Mouse (Mus musculus) embryonic facial prominence, embryonic 11.5 days (tissue): ENCODE data around the gene Cfap73. TPM values are rescaled to one million over a fixed set of nuclear protein-coding genes. Genes with fewer than 3 reads are reported as not detected.

Source experiments
- ATAC-seq: fragments of 200-750 bp; cut with Nextera tagmentation; replicated peaks from 2 replicates; pipeline ENCODE4 v1.8.0; 2017; ENCODE audit warnings: low read depth; ENCODE audit not compliant: insufficient number of reproducible peaks, low FRiP score, low TSS enrichment
- DNase-seq: peaks from one replicate; pipeline ENCODE4 v3.0.0-alpha.2; 2015; ENCODE audit warnings: low spot score
- H3K27ac ChIP-seq: fragments of 300-500 bp; sonication (generic); replicated peaks from 2 replicates; pipeline ENCODE4 v1.5.1; 2014; ENCODE audit warnings: mild to moderate bottlenecking, low read depth, low read length, control low read depth
- H3K27me3 ChIP-seq: fragments of 300-500 bp; sonication (generic); 2 replicates; pipeline ENCODE4 v1.6.1; 2014; ENCODE audit warnings: mild to moderate bottlenecking, low read length, moderate library complexity, mixed read lengths; ENCODE audit not compliant: control insufficient read depth, insufficient read depth
- H3K36me3 ChIP-seq: fragments of 300-500 bp; sonication (generic); replicated peaks from 2 replicates; pipeline ENCODE4 v1.6.1; 2014; ENCODE audit warnings: low read depth, mild to moderate bottlenecking, low read length, moderate library complexity, mixed read lengths; ENCODE audit not compliant: control insufficient read depth, insufficient read depth
- H3K4me1 ChIP-seq: fragments of 300-500 bp; sonication (generic); 2 replicates; pipeline ENCODE4 v1.6.1; 2014; ENCODE audit warnings: low read length, mixed read lengths; ENCODE audit not compliant: control insufficient read depth, insufficient read depth
- H3K4me2 ChIP-seq: fragments of 300-500 bp; sonication (generic); 2 replicates; pipeline ENCODE4 v1.6.1; 2014; ENCODE audit warnings: low read depth, mild to moderate bottlenecking, control low read depth, low read length, moderate library complexity
- H3K4me3 ChIP-seq: fragments of 300-500 bp; sonication (generic); 2 replicates; pipeline ENCODE4 v1.5.1; 2014; ENCODE audit warnings: low read depth, low read length, control low read depth
- H3K9ac ChIP-seq: fragments of 300-500 bp; sonication (generic); replicated peaks from 2 replicates; pipeline ENCODE4 v1.6.1; 2014; ENCODE audit warnings: mild to moderate bottlenecking, control low read depth, low read length
- H3K9me3 ChIP-seq: fragments of 300-500 bp; sonication (generic); replicated peaks from 2 replicates; pipeline ENCODE4 v1.6.1; 2016; ENCODE audit warnings: mild to moderate bottlenecking, low read length, inconsistent platforms, mixed read lengths; ENCODE audit not compliant: control insufficient read depth
- WGBS: fragments of 180-500 bp; shearing (Covaris S2); extraction: QIAGEN DNeasy Blood & Tissue Kit; methylation state at CpG from one replicate; pipeline ENCODE4 v1.1.7; 2014; 5-methylcytosine and 5-hydroxymethylcytosine counted together
- polyA plus RNA-seq: library from polyadenylated mRNA; unstranded; fragments of >200 nt; fragmentation: Nextera tagmentation; extraction: Ambion mirVana; gene quantifications from 2 replicates; pipeline ENCODE4 v1.2.1, GENCODE M21; 2014

The Cfap73 gene
- polyA plus RNA-seq, 1 experiment from 2014 or later = not detected

- Histone ChIP-seq H3K4me2 (no peak overlapping the region), H3K4me1 (peaks cover 3% of the 10 kb centered on the region), H3K9ac (no peak overlapping the region), H3K9me3 (no peaks in the 10 kb centered on the region), H3K27me3 (no peaks in the 10 kb centered on the region), H3K4me3 (no peak overlapping the region), H3K36me3 (peaks cover 7% of the 10 kb centered on the region), H3K27ac (no peak overlapping the region)
- DNase-seq = peak; percentile 45
- 97% methylated on average over 4 of the region's 4 CpGs for WGBS
- ATAC-seq = no peak
Observed at GRCm38 (mm10) chr5:120615903-120616302, 18.1 kb downstream of the Cfap73 start.

GRCm38 (mm10) chr5:120612822-120613604, 21.0 kb downstream of the Cfap73 start:
- peaks cover 3% of the 10 kb centered on the region for H3K4me1 ChIP-seq
- no peaks in the 10 kb centered on the region; the same call in none of the 2 replicates for H3K36me3 ChIP-seq
- H3K27me3 ChIP-seq = no peaks in the 10 kb centered on the region
- peak; percentile 88 for ATAC-seq
- peak overlapping the region; percentile 79 for H3K4me2 ChIP-seq
- DNase-seq = peak; percentile 100
- peak overlapping the region; percentile 67 for H3K9ac ChIP-seq
- under 1% methylated on average over 69 of the region's 69 CpGs for WGBS
- peak overlapping the region; percentile 75 for H3K4me3 ChIP-seq
- H3K27ac ChIP-seq = no peak overlapping the region; the same call in 1 of the 2 replicates
- no peaks in the 10 kb centered on the region for H3K9me3 ChIP-seq

- peak; percentile 96 for DNase-seq
- H3K4me1 ChIP-seq = peaks cover 3% of the 10 kb centered on the region
- peak within 1 kb of the TSS; percentile 75 for H3K4me3 ChIP-seq
- no peaks in the 10 kb centered on the region for H3K9me3 ChIP-seq
- peak within 1 kb of the TSS; percentile 79 for H3K4me2 ChIP-seq
- H3K27me3 ChIP-seq = no peaks in the 10 kb centered on the region
- peak; percentile 76 for ATAC-seq
- WGBS = under 1% methylated on average over 22 of the region's 22 CpGs
- peak within 1 kb of the TSS; percentile 1; the same call in 1 of the 2 replicates for H3K27ac ChIP-seq
- H3K9ac ChIP-seq = peak within 1 kb of the TSS; percentile 67
- H3K36me3 ChIP-seq = no peaks in the 10 kb centered on the region; the same call in none of the 2 replicates
Observed at GRCm38 (mm10) chr5:120612442-120612821, 21.6 kb downstream of the Cfap73 start, which contains the start of the genes Rita1 and Ddx54. Gene Rita1, minus strand, starts transcription at chr5:120612589. Gene Ddx54, plus strand, starts transcription at chr5:120612739.

- Histone ChIP-seq H3K4me3 (peak overlapping the region; percentile 75), H3K27ac (no peak overlapping the region), H3K4me1 (peaks cover 3% of the 10 kb centered on the region), H3K9me3 (no peaks in the 10 kb centered on the region), H3K27me3 (no peaks in the 10 kb centered on the region), H3K36me3 (no peaks in the 10 kb centered on the region), H3K9ac (peak overlapping the region; percentile 43; the same call in 1 of the 2 replicates), H3K4me2 (peak overlapping the region; percentile 79)
- ATAC-seq = no peak
- no peak for DNase-seq
- WGBS = 44% methylated on average over 8 of the region's 8 CpGs
Observed at GRCm38 (mm10) chr5:120611416-120611815, 22.6 kb downstream of the Cfap73 start.

GRCm38 (mm10) chr5:120610906-120611305, 23.1 kb downstream of the Cfap73 start:
- no peak overlapping the region for H3K4me2 ChIP-seq
- WGBS = 94% methylated on average over 5 of the region's 5 CpGs
- H3K9ac ChIP-seq = no peak overlapping the region; the same call in 1 of the 2 replicates
- H3K4me3 ChIP-seq = no peak overlapping the region
- H3K4me1 ChIP-seq = peaks cover 3% of the 10 kb centered on the region
- ATAC-seq = no peak
- H3K27ac ChIP-seq = no peak overlapping the region
- DNase-seq = no peak
- no peaks in the 10 kb centered on the region for H3K36me3 ChIP-seq
- H3K27me3 ChIP-seq = no peaks in the 10 kb centered on the region
- no peaks in the 10 kb centered on the region for H3K9me3 ChIP-seq

- Histone ChIP-seq H3K9me3 (no peaks in the 10 kb centered on the region), H3K9ac (no peak overlapping the region), H3K4me3 (no peak overlapping the region), H3K4me2 (no peak overlapping the region), H3K4me1 (peaks cover 3% of the 10 kb centered on the region), H3K27ac (no peak overlapping the region), H3K27me3 (no peaks in the 10 kb centered on the region), H3K36me3 (no peaks in the 10 kb centered on the region)
- DNase-seq (no peak), ATAC-seq (no peak)
- 90% methylated on average over 16 of the region's 16 CpGs for WGBS
Observed at GRCm38 (mm10) chr5:120609246-120609775, 24.7 kb downstream of the Cfap73 start.

- 76% methylated on average over 3 of the region's 3 CpGs for WGBS
- no peaks in the 10 kb centered on the region for H3K36me3 ChIP-seq
- H3K4me2 ChIP-seq = no peak overlapping the region
- H3K4me3 ChIP-seq = no peak overlapping the region
- peaks cover 3% of the 10 kb centered on the region for H3K4me1 ChIP-seq
- no peak overlapping the region for H3K9ac ChIP-seq
- no peak overlapping the region for H3K27ac ChIP-seq
- DNase-seq = no peak
- H3K27me3 ChIP-seq = no peaks in the 10 kb centered on the region
- H3K9me3 ChIP-seq = no peaks in the 10 kb centered on the region
- ATAC-seq = no peak
Observed at GRCm38 (mm10) chr5:120607335-120607734, 26.7 kb downstream of the Cfap73 start.
